Mouse (Mus musculus): ENCODE results near the gene Cyb5rl.
A peak's percentile ranks its signal among the peaks of the same experiment; 100 is the strongest.

Cyb5rl gene

DNA sequence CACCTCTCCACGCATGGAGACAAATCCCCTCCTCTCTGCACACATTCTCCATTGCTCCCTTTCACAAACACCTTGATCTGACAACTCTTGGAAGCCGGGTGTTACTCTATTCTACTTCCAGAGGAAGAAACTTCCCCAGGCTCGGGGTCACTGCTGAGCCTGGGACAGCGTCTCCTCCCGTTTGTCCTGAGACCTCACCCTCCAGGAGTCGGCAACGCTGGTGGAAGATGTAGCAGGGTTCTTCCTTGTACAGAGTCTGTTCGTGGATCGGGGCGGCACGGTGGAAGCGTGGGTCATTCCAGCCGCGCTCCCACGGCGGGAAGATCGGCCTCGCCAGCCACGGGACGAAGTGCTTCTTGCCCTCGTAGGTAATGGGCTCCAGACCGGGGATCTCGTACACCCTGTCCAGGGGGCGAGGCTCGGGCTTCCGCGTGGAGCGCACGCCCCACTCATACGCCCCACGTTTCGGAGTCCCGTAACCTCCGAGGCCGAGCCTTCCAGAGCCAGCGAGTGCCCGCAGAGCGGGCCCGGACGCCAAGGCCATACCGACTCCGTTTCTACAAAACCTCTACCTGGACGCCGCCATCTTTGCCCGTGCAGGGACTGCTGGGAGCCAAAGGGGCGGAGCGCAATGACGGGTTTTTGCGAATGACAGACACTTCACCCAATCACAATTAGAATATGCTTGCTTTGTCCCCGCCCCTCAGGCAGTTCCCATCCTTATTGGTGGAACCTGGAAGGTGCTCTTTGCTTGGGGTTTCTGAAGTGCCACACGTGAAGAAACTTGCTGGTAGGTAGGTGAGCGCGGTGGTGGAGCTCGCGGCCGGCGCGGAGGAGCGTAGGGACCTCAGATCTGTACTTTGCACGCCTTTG lies at the start of gene Cyb5rl, which contains the start of gene Mrpl37:
Gene Cyb5rl (plus strand): TSS at position 737 of the 873 bp plus-strand sequence.
Gene Mrpl37 (minus strand): TSS at position 617 of the 873 bp plus-strand sequence.
- DNase-seq (ENCODE audit: low read depth), result peak; percentile 95

GRCm38 (mm10) chr4:107017257-107017656 lies 49.5 kb upstream of the Cyb5rl start:
- no peak for DNase-seq (ENCODE audit: low read depth)

DNA sequence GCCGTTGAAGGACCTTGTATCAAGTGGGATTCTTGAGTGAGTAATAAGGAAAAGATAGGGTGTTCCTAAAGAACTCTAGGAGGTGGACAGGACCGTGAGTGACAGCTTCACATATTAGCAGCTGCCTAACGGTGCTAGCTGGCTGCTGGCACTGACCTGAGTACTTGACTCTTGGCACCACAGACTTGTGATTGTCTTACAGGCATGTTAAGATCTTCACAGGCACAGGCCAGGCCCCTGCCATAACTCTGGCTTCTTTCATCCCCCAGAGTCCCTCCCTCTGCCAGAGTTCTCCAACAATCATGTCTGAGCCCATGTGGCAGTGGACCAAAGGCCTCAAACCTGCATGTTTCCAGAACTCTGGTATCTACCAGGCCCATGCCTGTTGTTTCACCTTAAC lies 48.3 kb upstream of the Cyb5rl start:
- no peak for DNase-seq (ENCODE audit: low read depth)

- DNase-seq (ENCODE audit: low read depth), result no peak
Measured at GRCm38 (mm10) chr4:107019027-107019426, 47.8 kb upstream of the Cyb5rl start.

DNA sequence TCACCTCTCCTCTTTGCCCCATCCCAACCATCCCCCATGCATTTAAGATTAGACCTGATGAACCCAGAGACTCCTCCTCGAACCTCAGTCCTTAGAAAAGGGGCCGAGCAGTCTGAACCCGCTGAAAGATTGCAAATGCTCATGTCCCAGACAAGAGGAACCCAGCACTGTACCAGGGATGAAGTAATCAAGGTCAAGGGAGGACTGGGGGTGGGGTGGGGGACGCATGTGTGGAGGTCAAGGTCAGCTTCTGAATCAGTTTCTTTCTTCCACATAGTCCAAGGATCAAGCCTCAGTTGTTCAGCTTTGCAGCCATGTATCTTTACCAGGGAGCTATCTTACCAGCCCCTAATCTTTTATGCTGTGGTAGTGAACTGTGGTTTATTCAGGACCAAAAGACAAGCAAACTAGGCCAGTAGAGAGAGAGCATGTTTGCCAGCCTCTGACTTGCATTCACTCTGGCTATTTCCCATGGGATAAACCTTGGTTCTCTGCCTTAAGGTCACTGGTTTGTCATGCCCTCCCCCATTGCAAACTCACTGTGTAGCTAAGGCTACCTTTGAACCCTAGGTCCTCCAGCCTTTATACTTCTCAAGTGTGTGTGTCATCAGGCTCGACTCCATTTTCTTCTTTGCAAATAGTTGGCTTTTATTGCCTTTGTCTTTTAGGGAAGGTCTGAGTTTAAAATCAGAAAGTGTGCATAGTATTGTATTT lies 46.3 kb upstream of the Cyb5rl start:
- DNase-seq (ENCODE audit: low read depth), result no peak

- no peak for DNase-seq (ENCODE audit: low read depth)
Measured at GRCm38 (mm10) chr4:107021464-107021863, 45.3 kb upstream of the Cyb5rl start.

- no peak for DNase-seq (ENCODE audit: low read depth)
Measured at GRCm38 (mm10) chr4:107024899-107025298, 41.9 kb upstream of the Cyb5rl start.

DNA sequence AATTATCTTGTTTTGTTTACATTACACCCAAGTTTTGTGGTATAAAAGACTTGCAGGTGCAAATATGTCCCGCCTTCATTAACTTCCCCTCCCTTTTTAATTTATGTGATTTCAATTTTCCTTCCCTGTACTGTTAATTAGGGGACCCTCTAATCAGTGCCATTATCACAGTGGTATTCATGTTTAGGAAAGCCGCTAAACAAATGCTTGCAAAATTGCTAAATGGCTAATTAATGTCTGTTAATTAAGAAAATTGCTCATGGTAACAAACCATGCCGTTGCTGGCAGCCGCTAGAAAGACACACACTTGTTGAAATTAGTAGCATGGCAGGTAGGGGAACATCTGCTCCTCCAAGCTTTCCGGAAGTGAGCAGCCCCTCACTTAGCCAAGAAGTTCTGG lies 41.4 kb upstream of the Cyb5rl start:
- no peak for DNase-seq (ENCODE audit: low read depth)

DNA sequence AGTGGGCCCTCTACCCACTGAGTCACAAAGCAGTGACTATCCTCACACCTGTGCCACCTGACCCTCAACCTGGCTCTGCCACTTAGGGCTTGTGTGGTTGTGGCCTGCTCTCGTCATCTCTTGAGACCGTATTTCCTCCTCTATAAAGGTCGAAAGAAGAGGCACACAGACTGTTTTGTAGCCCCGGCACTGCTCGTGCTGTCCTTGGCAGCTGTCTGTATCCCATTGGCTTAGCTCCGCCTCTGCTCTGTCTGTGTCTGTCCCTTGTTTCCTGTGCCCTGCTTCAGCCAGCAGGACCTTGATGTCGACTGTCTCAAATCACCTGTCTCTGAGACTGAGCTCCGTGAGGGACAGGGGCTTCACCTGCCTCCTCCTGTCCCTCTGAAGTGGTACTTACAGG lies 40.3 kb upstream of the Cyb5rl start:
- DNase-seq (ENCODE audit: low read depth), result no peak

DNA sequence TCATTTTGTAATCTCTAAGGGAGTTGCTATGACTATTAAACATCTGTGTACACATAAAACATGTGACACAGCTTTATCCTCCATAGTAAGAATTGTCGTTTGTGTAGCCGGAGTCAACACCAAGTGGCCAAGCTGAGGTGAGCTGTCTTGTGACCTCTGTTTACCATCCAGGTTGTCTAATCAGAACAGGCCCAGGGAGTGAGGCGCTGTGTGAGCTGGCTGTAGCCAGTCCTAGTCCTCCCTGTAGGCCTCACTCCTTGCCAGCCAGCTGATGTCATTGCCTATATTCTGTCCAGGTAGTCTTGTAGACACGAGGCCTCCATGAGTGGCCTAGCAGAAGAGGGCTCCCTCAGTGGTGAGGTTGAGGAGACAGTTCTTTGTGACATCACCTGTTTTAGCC lies 31.1 kb upstream of the Cyb5rl start:
- DNase-seq (ENCODE audit: low read depth), result no peak

GRCm38 (mm10) chr4:107036985-107037384 lies 29.8 kb upstream of the Cyb5rl start:
- no peak for DNase-seq (ENCODE audit: low read depth)

DNA sequence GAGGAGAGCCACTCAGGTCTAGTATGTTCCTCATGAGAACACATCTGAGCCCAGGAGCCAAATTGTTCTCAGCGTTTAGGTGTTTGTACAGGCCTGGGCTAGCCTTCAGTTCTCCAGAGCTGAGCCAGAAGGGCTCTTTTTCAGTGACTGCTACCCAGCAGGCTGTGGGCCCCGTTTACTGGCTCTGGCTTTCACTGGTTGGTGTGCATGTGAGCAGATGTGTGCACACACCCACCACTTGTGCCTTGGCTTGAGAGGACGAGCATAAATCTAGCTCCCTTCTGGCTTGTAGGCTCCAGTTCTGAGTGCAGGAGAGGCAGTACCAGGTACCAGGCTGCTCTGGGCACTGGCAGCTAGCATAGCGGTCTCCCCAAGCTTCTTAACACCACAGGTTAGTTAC lies 28.5 kb upstream of the Cyb5rl start:
- DNase-seq (ENCODE audit: low read depth), result no peak

GRCm38 (mm10) chr4:107039270-107039669 lies 27.5 kb upstream of the Cyb5rl start:
- no peak for DNase-seq (ENCODE audit: low read depth)

DNA sequence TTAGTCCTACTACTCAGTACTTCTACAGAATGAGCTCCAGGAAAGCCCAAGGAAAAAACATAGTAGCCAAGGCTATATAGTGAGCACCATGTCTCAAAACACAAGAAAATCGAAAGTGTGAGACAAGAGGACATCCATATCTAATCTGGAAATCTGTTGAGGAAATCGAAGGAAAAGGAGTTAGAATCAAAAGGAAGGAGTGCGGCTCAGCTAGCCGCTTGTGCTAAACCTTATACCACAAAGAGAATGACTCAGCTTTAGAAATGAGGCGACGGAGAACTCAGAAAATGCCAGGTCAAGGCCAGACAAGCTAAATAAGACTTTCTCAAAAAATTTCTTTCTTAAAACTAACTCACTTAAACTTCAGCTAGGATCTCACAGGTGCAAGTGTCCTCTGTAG lies 24.5 kb upstream of the Cyb5rl start:
- no peak for DNase-seq (ENCODE audit: low read depth)

DNA sequence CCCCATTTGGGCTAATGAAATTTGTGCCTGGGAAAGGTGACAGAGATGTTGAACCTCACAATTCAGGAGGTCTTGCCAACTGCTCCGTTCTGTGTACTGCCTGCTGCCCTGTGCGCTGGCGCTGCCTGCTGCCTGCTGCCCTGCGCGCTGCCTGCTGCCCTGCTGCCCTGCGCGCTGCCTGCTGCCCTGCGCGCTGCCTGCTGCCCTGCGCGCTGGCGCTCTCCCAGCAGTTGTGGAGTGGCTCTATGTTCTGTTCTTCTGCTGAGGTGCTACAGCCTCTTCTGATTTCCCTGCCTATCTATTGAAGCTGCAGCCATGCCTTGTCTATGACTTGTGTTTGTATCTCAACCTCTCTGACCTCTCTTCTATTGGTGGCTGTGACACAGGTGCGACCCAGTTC lies 21.6 kb upstream of the Cyb5rl start:
- no peak for DNase-seq (ENCODE audit: low read depth)

DNA sequence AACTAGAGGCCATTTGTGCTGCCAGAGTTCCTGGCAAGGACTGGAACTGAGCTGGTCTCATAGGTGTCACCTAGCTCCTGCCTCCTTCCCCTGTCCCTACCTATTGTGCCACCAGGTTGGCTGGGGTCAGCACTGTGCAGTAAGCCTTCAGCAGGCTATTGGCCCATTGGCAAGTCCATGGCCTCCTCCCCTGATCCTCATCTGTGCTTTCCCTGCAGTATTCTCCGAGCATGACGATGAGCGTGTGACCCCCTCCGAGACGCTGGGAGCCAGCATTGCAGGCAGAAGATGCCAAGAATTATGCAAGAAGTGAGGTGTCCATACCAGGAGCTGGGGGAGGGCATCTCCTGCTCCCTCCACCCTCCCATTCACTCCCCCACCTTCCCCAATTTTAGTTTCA lies 19.0 kb upstream of the Cyb5rl start:
- no peak for DNase-seq (ENCODE audit: low read depth)

GRCm38 (mm10) chr4:107048568-107049162 lies 18.1 kb upstream of the Cyb5rl start:
- DNase-seq (ENCODE audit: low read depth), result no peak

DNA sequence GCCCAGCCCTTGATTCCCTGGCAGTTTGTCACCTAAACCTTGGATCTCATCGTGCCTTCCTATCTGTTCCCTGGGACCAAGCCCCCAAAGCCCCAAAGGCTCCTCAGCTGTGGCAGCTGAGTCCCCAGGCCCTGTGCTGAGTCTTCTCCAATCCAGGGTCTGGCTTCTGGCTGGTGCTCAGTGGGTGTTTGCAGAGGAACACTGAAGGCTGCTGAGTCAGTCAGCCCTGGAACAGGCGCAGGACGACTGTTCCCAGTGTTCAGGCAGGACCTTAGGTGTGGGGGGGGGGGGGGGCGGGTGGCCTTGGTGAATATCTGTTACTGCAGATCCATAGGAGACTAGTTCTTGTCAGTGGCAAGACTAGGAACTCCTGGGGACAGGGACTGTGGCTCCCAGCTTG lies 14.9 kb upstream of the Cyb5rl start:
- DNase-seq (ENCODE audit: low read depth), result no peak

GRCm38 (mm10) chr4:107052962-107053553 lies 13.7 kb upstream of the Cyb5rl start:
- DNase-seq (ENCODE audit: low read depth), result no peak

DNA sequence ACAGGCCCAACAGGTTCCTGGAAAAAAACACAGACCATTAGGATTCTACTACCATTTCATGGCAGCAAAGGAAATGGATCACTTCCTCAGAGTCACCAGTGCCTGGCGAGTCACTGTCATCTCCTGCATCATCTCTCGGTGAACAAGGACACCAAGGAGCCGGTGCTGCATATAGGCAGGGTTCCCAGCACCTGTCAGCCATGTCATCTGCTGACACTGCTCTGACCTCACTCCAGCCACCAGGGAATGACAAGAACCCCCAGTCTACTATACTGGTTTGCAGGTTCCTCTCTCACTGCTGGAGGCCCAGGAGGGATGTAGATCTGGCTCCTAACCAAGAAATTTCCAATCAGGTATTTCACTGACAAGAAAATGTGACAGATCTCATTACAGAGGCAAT lies 10.7 kb upstream of the Cyb5rl start:
- DNase-seq (ENCODE audit: low read depth), result no peak

- DNase-seq (ENCODE audit: low read depth), result no peak
Measured at GRCm38 (mm10) chr4:107058346-107058745, 8.4 kb upstream of the Cyb5rl start.

GRCm38 (mm10) chr4:107058781-107059180 lies 8.0 kb upstream of the Cyb5rl start:
- no peak for DNase-seq (ENCODE audit: low read depth)

GRCm38 (mm10) chr4:107061560-107061959 lies 5.2 kb upstream of the Cyb5rl start:
- no peak for DNase-seq (ENCODE audit: low read depth)
